Mouse (Mus musculus) CH12.LX (cell line): Measurements from ENCODE around the gene Hist1h3e. TPM values are rescaled to one million over a fixed set of nuclear protein-coding genes. Genes with fewer than 3 reads are reported as not detected.
"Not testable (repeated sequence)": the region's sequence is repeated elsewhere in the genome, so short reads cannot be mapped to it uniquely, and the experiment has no call there.

Source experiments
- DNase-seq: peaks from one replicate; pipeline ENCODE4 v3.0.0-alpha.2; 2013; ENCODE audit errors: extremely low read depth
- H3K27ac ChIP-seq: 2 replicates; pipeline ENCODE4 v1.5.1; 2012; ENCODE audit warnings: low read depth, mild to moderate bottlenecking, control low read depth, moderate library complexity; ENCODE audit not compliant: insufficient read depth
- H3K27me3 ChIP-seq: replicated peaks from 2 replicates; pipeline ENCODE3; 2012; ENCODE audit warnings: inconsistent platforms
- H3K36me3 ChIP-seq, 2 experiments: replicated peaks in 1 of 2; 2 replicates each; pipeline versions ENCODE3 to v1.6.1; 2012; ENCODE audit warnings: inconsistent platforms in 1 of 2, low read length in 1 of 2, mild to moderate bottlenecking in 1 of 2, mixed read lengths in 1 of 2, moderate library complexity in 1 of 2; ENCODE audit not compliant: control insufficient read depth in 1 of 2, insufficient read depth in 1 of 2
- H3K4me1 ChIP-seq, 2 experiments: 2 replicates each; pipeline ENCODE4 v1.6.1; 2012; ENCODE audit warnings: inconsistent platforms in 1 of 2, moderate library complexity in 1 of 2; ENCODE audit not compliant: insufficient read depth in 2 of 2, control insufficient read depth in 1 of 2
- H3K4me2 ChIP-seq: 2 replicates; pipeline ENCODE4 v1.6.1; 2012; ENCODE audit warnings: low read depth, mild to moderate bottlenecking, control low read depth; ENCODE audit not compliant: poor library complexity, insufficient read depth, severe bottlenecking
- H3K4me3 ChIP-seq, 3 experiments: fragments of 150-350 bp in 1 of 3; sonication (generic) in 1 of 3; replicated peaks in 1 of 3; 2 replicates each; pipeline versions ENCODE3 to v1.5.1; 2011 to 2012; ENCODE audit warnings: low read depth in 2 of 3, low read length in 2 of 3, mild to moderate bottlenecking in 2 of 3, moderate library complexity in 2 of 3, control low read depth in 1 of 3, improper control_type of control experiment in 1 of 3, inconsistent platforms in 1 of 3, mixed read lengths in 1 of 3; ENCODE audit not compliant: poor library complexity in 1 of 3
- H3K79me2 ChIP-seq: replicated peaks from 2 replicates; pipeline ENCODE4 v1.6.1; 2012; ENCODE audit warnings: mild to moderate bottlenecking, moderate library complexity; ENCODE audit not compliant: control insufficient read depth, poor library complexity, insufficient read depth, severe bottlenecking; ENCODE audit errors: extremely low read depth
- H3K9ac ChIP-seq: 2 replicates; pipeline ENCODE4 v1.6.1; 2012; ENCODE audit warnings: low read depth, mild to moderate bottlenecking, control low read depth, moderate library complexity; ENCODE audit not compliant: insufficient read depth
- H3K9me3 ChIP-seq: replicated peaks from 2 replicates; pipeline ENCODE3; 2012; ENCODE audit warnings: low read length, inconsistent platforms, mixed read lengths
- BHLHE40 ChIP-seq: IDR thresholded peaks from 2 replicates; pipeline ENCODE4 v1.6.1; 2011; ENCODE audit warnings: mild to moderate bottlenecking, low read depth, low read length, improper control_type of control experiment
- CHD1 ChIP-seq: IDR thresholded peaks from 2 replicates; pipeline ENCODE4 v1.6.1; 2012; ENCODE audit warnings: low read depth, low read length, improper control_type of control experiment, inconsistent platforms
- CTCF ChIP-seq, 2 experiments: IDR thresholded peaks in 1 of 2; conservative IDR thresholded peaks in 1 of 2; 2 replicates each; pipeline ENCODE4 v1.5.1; 2011 to 2012; ENCODE audit warnings: low read depth in 2 of 2, low read length in 2 of 2, improper control_type of control experiment in 1 of 2, inconsistent platforms in 1 of 2, mild to moderate bottlenecking in 1 of 2, moderate library complexity in 1 of 2
- E2F4 ChIP-seq: IDR thresholded peaks from 2 replicates; pipeline ENCODE4 v1.6.1; 2011; ENCODE audit warnings: low read depth, low read length, improper control_type of control experiment; ENCODE audit not compliant: insufficient replicate concordance
- ELF1 ChIP-seq: IDR thresholded peaks from 2 replicates; pipeline ENCODE4 v1.6.1; 2014; ENCODE audit warnings: low read depth, mild to moderate bottlenecking, inconsistent platforms, low read length, improper control_type of control experiment
- ETS1 ChIP-seq: conservative IDR thresholded peaks from 2 replicates; pipeline ENCODE4 v1.6.1; 2012; ENCODE audit warnings: low read depth, mild to moderate bottlenecking, inconsistent platforms, low read length, improper control_type of control experiment, moderate library complexity
- HCFC1 ChIP-seq: IDR thresholded peaks from 2 replicates; pipeline ENCODE4 v1.6.1; 2012; ENCODE audit warnings: low read depth, mild to moderate bottlenecking, inconsistent platforms, low read length, improper control_type of control experiment
- IRF4 ChIP-seq: IDR thresholded peaks from 2 replicates; pipeline ENCODE4 v1.6.1; 2014; ENCODE audit warnings: low read depth, mild to moderate bottlenecking, inconsistent platforms, low read length, improper control_type of control experiment
- JUN ChIP-seq: IDR thresholded peaks from 2 replicates; pipeline ENCODE4 v1.6.1; 2011; ENCODE audit warnings: low read depth, mild to moderate bottlenecking, low read length, improper control_type of control experiment, moderate library complexity; ENCODE audit not compliant: insufficient read depth
- JUND ChIP-seq: conservative IDR thresholded peaks from 2 replicates; pipeline ENCODE4 v1.6.1; 2011; ENCODE audit warnings: low read depth, low read length, improper control_type of control experiment
- KAT2A ChIP-seq: IDR thresholded peaks from 2 replicates; pipeline ENCODE4 v1.6.1; 2012; ENCODE audit warnings: low read length, improper control_type of control experiment, inconsistent platforms; ENCODE audit not compliant: insufficient replicate concordance
- MAFK ChIP-seq: IDR thresholded peaks from 2 replicates; pipeline ENCODE4 v1.6.1; 2011; ENCODE audit warnings: low read length, improper control_type of control experiment; ENCODE audit not compliant: insufficient replicate concordance
- MAX ChIP-seq: IDR thresholded peaks from 2 replicates; pipeline ENCODE4 v1.6.1; 2011; ENCODE audit warnings: low read length, improper control_type of control experiment
- MEF2A ChIP-seq: IDR thresholded peaks from 2 replicates; pipeline ENCODE4 v1.6.1; 2014; ENCODE audit warnings: low read depth, mild to moderate bottlenecking, inconsistent platforms, low read length, improper control_type of control experiment, borderline replicate concordance
- MXI1 ChIP-seq: IDR thresholded peaks from 2 replicates; pipeline ENCODE4 v1.6.1; 2011; ENCODE audit warnings: mild to moderate bottlenecking, low read depth, low read length, improper control_type of control experiment
- MYC ChIP-seq: IDR thresholded peaks from 2 replicates; pipeline ENCODE4 v1.6.1; 2011; ENCODE audit warnings: low read depth, mild to moderate bottlenecking, improper control_type of control experiment, low read length
- NELFE ChIP-seq: IDR thresholded peaks from 2 replicates; pipeline ENCODE4 v1.6.1; 2011; ENCODE audit warnings: low read depth, low read length, improper control_type of control experiment
- POLR2A ChIP-seq: IDR thresholded peaks from 2 replicates; pipeline ENCODE4 v1.6.1; 2011; ENCODE audit warnings: low read depth, mild to moderate bottlenecking, improper control_type of control experiment, low read length
- POLR2AphosphoS2 ChIP-seq: IDR thresholded peaks from 2 replicates; pipeline ENCODE4 v1.6.1; 2011; ENCODE audit warnings: low read depth, low read length, improper control_type of control experiment
- RCOR1 ChIP-seq: conservative IDR thresholded peaks from 2 replicates; pipeline ENCODE4 v1.6.1; 2012; ENCODE audit warnings: low read depth, mild to moderate bottlenecking, inconsistent platforms, low read length, improper control_type of control experiment
- SIN3A ChIP-seq: IDR thresholded peaks from 2 replicates; pipeline ENCODE4 v1.6.1; 2012; ENCODE audit warnings: low read length, improper control_type of control experiment, inconsistent platforms
- TBP ChIP-seq: conservative IDR thresholded peaks from 2 replicates; pipeline ENCODE4 v1.6.1; 2011; ENCODE audit warnings: low read depth, low read length, improper control_type of control experiment
- TCF12 ChIP-seq: IDR thresholded peaks from 2 replicates; pipeline ENCODE4 v1.6.1; 2014; ENCODE audit warnings: low read depth, mild to moderate bottlenecking, inconsistent platforms, low read length, improper control_type of control experiment
- UBTF ChIP-seq: IDR thresholded peaks from 2 replicates; pipeline ENCODE4 v1.6.1; 2012; ENCODE audit warnings: low read depth, mild to moderate bottlenecking, inconsistent platforms, low read length, improper control_type of control experiment, moderate library complexity
- ZMIZ1 ChIP-seq: IDR thresholded peaks from 2 replicates; pipeline ENCODE4 v1.6.1; 2012; ENCODE audit warnings: low read depth, mild to moderate bottlenecking, inconsistent platforms, low read length, improper control_type of control experiment
- dilution Hi-C: fragments of 300-500 bp; cut with MboI; formaldehyde crosslinking; loops from 2 replicates; pipeline ENCODE4 v1.14.3; 2020; ENCODE audit warnings: low sequenced_read_pairs; ENCODE audit not compliant: extremely low pct_unique_long_range_greater_than_20kb, extremely low pct_ligation_motif_present
- in situ Hi-C: fragments of 300-500 bp; cut with MboI; formaldehyde crosslinking; loops from 3 replicates; pipeline ENCODE4 v1.14.3; 2019; ENCODE audit warnings: low sequenced_read_pairs, low pct_ligation_motif_present, low pct_unique_long_range_greater_than_20kb, mixed read lengths
- polyA plus RNA-seq: library from polyadenylated mRNA; unstranded; fragments of >175 nt; gene quantifications from 2 replicates; pipeline ENCODE4 v1.2.1, GENCODE M21; 2012; ENCODE audit warnings: low read depth; ENCODE audit not compliant: insufficient read length
- total RNA-seq, 2 experiments: library from RNA; depleted of rRNA; stranded (reverse); fragments of 300-350 nt in 1 of 2; fragments of >200 nt in 1 of 2; gene quantifications; 2 replicates each; pipeline ENCODE4 v1.2.3; 2012 to 2014

Hist1h3e gene
- 1,307 and 1,484 TPM in 2 replicates for total RNA-seq (2012; rRNA removed)
- 20.6 and 24.2 TPM in 2 replicates for total RNA-seq (2014; rRNA removed)
- 2.2 and 3.1 TPM in 2 replicates for polyA plus RNA-seq

DNA sequence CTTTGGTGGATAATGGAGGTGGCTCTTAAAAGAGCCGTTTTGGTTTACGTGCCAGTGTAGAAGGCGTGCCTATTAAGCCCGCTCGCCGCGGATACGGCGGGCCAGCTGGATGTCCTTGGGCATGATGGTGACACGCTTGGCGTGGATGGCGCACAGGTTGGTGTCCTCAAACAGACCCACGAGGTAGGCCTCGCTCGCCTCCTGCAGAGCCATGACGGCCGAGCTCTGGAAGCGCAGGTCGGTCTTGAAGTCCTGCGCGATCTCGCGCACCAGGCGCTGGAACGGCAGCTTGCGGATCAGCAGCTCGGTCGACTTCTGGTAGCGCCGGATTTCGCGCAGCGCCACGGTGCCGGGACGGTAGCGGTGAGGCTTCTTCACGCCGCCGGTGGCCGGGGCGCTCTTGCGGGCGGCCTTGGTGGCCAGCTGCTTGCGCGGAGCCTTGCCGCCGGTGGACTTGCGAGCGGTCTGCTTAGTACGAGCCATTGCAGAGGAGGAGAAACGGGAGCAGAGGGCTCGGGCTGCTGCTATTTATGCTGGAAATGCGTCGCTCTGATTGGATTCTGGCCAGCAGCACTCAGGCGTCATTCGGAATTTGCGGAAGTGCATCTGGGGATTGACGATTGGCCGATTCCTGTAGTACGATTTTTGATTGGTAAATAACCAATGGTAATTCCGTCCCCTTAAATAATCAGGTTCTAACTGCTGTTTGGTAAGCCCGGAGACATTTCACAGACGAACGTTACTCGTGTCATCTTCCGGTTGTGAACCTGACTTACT, at the start of gene Hist1h3e:
Gene Hist1h3e, minus strand, starts transcription at position 487 of the 777 bp plus-strand sequence.
- Histone ChIP-seq H3K27ac (peak within 1 kb of the TSS; percentile 97), H3K9ac (peak within 1 kb of the TSS; percentile 100), H3K4me3 (peak within 1 kb of the TSS; percentile 35 to 58 (median 49)), H3K4me2 (peak within 1 kb of the TSS; percentile 99), H3K4me1 (peaks cover 3 to 27% of the 10 kb centered on the region in 2 experiments; a peak in 2 of 4 replicates)
- DNase-seq, result peak; percentile 98
- TF ChIP-seq TCF12 (peak; percentile 84), NELFE (peak; percentile 100), MAFK (0 out of 2 replicates have a peak, but pooled peaks have one; percentile 24), JUND (peak; percentile 60), MEF2A (peak; percentile 62; the same call in 1 of the 2 replicates), MAX (0 out of 2 replicates have a peak, but pooled peaks have one; percentile 70), SIN3A (peak; percentile 80), UBTF (peak; percentile 95), JUN (peak; percentile 54), ELF1 (peak; percentile 99), IRF4 (peak; percentile 49), BHLHE40 (peak; percentile 41; the same call in 1 of the 2 replicates), POLR2AphosphoS2 (peak; percentile 98), TBP (peak; percentile 99), CHD1 (0 out of 2 replicates have a peak, but pooled peaks have one; percentile 33), CTCF (conservative IDR thresholded peaks at IDR 0.05 in 1 of 2, IDR thresholded peaks at IDR 0.05 in 1 of 2; ENCODE audit: low read depth in 2 of 2, low read length in 2 of 2) (0 out of 4 replicates have a peak, but pooled peaks of 1 of the 2 experiments have one; percentile 0), HCFC1 (peak; percentile 80), ZMIZ1 (peak; percentile 100), RCOR1 (0 out of 2 replicates have a peak, but pooled peaks have one; percentile 58), ETS1 (0 out of 2 replicates have a peak, but pooled peaks have one; percentile 17), E2F4 (peak; percentile 86; the same call in 1 of the 2 replicates), MXI1 (peak; percentile 61; the same call in 1 of the 2 replicates), POLR2A (peak; percentile 98), MYC (peak; percentile 25; the same call in 1 of the 2 replicates), KAT2A (0 out of 2 replicates have a peak, but pooled peaks have one; percentile 63)
- dilution Hi-C loops, H3K27me3 ChIP-seq, H3K36me3 ChIP-seq, H3K9me3 ChIP-seq, H3K79me2 ChIP-seq: not testable (repeated sequence)
- in situ Hi-C loops, result loop anchor here (25.0 kb wide), 1 partner anchor 1825 kb away; the partner anchor contains the start of gene Hist1h4j
